Mouse (Mus musculus): ENCODE results near the gene Stac2.

Gene Stac2

DNA sequence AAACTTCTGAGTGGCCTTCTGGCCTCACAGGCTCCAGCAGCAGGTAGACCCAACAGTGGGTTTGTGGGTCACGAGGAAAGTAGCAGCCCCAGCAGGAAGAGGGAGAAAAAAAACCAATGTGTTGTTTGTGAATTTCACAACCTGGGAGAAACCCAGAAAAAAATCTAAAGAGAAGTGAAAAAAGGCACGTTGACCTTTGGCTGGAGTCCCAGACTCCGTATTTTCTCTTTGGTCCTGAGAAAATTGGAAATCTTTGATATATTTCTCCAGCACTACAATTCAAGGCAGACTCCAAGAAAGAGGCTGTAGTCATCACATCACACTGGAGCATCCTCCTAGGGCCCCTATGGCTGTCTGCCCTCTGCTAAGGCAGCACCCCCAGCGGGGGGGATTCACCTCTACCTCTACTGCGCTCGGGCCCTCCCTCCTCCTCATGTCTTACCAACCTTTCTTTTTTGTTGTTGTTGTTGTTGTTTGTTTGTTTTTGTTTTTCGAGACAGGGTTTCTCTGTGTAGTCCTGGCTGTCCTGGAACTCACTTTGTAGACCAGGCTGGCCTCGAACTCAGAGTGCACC, 55.8 kb downstream of the Stac2 start:
- DNase-seq (ENCODE audit: low spot score): no peak

DNA sequence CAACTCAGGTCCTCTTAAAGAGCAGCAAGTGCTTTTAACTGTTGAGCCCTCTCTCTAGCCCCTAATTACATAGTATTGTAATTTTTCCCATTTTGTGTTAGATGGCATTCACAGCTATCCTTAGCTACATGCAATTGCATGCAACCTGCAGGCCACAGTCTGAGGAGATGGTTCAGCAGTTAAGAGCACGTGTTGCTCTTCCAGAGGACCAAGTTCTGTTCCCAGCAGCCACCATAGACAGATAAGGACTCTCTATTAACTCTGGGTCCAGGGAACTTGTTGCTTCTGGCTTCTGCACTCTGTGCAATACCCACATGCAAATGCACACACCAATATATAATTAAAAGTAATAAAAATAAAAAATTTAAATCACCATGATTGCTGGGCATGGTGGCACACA, 56.6 kb downstream of the Stac2 start:
- no peak for DNase-seq (ENCODE audit: low spot score)

DNA sequence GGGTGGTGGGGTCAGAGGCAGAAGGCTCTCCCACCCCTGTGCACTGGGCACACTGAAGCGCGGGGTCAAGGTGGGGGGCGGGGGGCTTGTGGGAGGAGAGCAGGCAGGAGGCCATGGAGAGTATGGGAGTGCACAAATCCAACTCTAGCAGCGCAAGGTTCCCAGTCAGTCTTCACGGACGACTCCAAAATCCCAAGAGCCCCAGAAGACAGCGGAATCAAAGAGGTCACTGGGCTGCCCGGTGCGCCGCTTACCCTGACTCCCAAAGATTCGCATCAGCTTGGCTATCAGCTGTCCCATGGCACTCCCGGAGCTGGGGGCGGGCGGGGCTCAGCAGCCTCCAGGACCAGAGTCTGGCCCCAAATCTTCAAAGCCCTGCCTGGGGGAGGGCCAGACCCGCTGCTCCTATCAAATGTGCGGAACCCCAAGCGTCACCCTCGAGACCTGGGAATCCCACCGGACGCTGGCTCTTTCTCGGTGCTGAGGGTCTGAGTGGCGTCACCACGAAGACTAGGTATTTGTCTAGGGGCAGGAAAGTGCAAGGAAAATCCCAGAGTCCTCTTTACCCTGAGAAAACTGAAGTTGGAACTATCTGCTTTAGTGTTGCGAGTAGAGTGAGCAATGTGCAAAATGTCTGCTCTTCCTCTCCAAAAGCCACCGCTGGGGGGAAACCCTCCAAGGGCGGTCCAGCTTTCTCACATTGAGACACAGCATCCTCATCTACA, 57.5 kb downstream of the Stac2 start, which contains the start of gene Arl5c:
Gene Arl5c, minus strand, starts transcription at position 618 of the 725 bp plus-strand sequence.
- peak; percentile 81 for DNase-seq (ENCODE audit: low spot score)

DNA sequence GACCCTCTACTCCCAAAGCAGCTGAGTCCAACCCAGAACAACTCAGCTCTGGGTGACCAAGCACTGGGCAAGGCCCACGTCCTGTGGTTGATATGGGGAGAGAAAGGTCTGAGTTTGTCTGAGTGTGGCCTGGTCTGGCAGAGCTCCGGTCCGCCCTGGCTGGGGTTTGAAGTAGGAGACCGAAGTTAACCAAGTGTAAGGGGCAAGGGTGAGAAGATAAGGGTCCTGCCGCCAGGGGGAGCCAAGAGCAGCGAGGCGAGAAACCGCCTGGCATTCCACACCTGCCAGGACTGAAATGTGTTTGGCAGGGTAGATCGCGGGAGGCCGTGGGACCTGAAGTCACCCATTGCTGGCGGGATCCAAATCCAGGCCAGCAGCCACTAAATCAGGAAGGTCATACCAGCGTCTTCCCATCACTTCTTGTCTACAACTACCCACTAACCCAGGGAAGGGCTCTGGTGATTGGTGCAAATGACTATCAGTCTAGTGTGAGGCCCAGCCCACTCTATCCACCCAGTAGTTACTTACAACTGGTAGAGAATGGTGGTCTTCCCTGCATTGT, 58.6 kb downstream of the Stac2 start:
- peak; percentile 84 for DNase-seq (ENCODE audit: low spot score)

DNA sequence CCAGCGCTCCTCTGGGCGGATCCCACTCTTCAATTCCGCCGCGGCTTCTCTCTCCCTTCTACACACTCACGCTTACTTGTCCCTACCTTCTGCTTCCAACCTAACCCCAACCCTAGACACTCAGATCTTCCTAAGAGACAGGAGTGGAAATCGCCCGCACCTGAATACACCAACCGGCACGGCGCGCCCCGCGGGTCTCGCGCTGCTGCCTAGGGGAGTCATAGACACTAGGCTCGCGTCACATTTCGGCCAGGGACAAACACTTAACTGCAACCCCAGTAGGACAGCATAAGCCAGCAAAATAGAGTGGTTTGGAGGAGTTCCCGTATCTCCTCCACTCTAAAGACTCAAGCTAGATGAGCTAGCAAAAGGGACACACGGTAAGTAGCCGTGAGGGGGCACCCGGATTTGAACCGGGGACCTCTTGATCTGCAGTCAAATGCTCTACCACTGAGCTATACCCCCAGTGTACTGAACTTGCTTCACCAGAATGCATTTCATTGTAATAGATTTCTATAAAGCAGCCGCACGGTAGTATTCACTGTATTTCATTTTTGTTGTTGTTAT, 64.6 kb downstream of the Stac2 start:
- DNase-seq (ENCODE audit: low spot score): peak; percentile 88

DNA sequence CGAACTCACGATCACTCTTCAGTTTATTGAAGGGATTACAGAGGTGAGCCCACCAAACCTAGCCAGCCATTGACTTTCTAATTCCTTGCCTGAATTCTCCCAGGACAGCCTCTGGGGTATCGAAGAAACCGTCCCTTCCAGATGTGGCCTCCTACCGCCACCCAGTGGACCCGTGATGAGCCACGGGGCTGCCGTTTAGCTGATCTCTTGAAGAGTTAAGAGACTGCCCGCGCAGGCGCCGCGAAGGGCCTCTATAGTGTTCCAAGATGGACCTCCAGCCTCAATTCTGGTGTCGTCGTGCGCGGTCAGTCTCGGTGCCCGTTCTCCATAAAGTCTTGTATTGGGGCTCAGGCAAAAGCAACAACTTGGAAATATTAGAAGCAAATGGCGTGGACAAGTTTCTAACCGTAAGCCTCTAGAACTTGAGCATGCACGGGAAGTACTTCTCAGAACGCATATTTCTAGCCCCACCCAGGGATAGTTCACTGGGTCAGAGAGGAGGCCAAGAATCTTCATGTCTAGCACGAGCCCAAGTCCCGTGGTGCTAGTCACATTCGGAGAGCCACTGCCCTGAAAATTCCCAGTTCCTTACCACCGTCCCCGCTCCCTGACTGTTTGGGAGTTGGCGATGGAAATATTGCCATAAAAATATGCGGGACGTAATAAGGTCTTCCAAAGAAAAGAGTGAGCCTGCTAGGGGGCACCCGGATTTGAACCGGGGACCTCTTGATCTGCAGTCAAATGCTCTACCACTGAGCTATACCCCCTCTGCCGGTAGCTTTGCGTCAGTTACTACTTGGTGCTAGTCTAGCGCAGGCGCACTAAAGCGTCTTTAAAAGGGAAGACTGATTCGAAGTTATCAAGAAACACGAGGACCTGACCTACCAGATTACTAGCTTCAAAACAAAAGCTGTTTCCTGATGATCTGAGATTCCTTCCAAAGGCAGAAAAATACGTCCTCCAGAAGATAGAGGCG, 65.4 kb downstream of the Stac2 start:
- DNase-seq (ENCODE audit: low spot score): peak; percentile 94

DNA sequence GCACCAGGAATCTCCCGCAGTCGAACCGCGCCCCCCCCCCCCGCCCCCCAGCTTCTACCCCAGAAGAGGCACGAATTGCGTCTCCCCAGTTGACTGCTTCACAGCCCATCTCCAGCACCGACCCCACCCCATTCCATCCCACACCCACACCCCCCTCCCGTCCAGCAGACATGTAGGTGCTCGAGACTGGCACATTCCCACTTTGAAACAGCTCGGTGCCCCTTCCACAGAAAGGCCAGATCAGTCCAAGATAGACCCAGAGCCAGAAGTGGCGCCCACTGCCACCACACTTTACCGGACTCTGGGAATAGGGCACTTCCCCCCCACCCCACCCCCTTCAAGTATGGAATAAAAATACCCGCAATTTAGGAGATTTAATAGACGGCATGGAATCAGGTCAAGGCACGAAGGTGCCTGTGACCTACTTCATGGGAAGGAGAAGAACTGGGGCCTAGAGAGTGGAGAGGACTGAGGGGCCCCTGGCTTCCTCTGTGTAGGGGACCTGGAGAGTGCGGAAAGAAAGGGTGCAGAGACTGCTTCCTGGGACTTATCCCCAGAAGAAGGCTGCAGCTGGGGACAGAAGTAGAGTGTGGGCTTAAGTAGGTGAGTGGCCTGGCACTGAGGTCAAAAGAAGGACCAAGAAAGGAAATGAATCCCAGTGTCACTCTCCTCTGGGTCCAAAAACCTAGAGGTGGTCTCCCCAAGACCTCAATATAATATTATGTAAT, 66.4 kb downstream of the Stac2 start:
- DNase-seq (ENCODE audit: low spot score): no peak

Measured in T-cell, adult 2 months (primary cell).